Mouse (Mus musculus) embryonic facial prominence, embryonic 10.5 days (tissue): ENCODE measurements around the gene Gm49369. TPM values are rescaled to one million over a fixed set of nuclear protein-coding genes. Genes with fewer than 3 reads are reported as not detected.
"Not testable (repeated sequence)": the region's sequence is repeated elsewhere in the genome, so short reads cannot be mapped to it uniquely, and the experiment has no call there.

Source experiments
- DNase-seq: peaks from one replicate; pipeline ENCODE4 v3.0.0-alpha.2; 2017; ENCODE audit warnings: low spot score
- H3K27ac ChIP-seq: fragments of 300-500 bp; sonication (generic); replicated peaks from 2 replicates; pipeline ENCODE4 v1.5.1; 2016; ENCODE audit warnings: mild to moderate bottlenecking
- H3K27me3 ChIP-seq: fragments of 300-500 bp; sonication (generic); replicated peaks from 2 replicates; pipeline ENCODE4 v1.6.1; 2016; ENCODE audit warnings: low read depth, mild to moderate bottlenecking; ENCODE audit not compliant: poor library complexity, severe bottlenecking
- H3K36me3 ChIP-seq: fragments of 300-500 bp; sonication (generic); replicated peaks from 2 replicates; pipeline ENCODE4 v1.6.1; 2016; ENCODE audit warnings: mild to moderate bottlenecking, moderate library complexity
- H3K4me1 ChIP-seq: fragments of 300-500 bp; sonication (generic); 2 replicates; pipeline ENCODE4 v1.6.1; 2016
- H3K4me3 ChIP-seq: fragments of 300-500 bp; sonication (generic); 2 replicates; pipeline ENCODE4 v1.5.1; 2016; ENCODE audit warnings: mild to moderate bottlenecking, moderate library complexity
- H3K9me3 ChIP-seq: fragments of 300-500 bp; sonication (generic); 2 replicates; pipeline ENCODE4 v1.6.1; 2016; ENCODE audit warnings: mild to moderate bottlenecking
- WGBS: fragments of 180-500 bp; shearing (Covaris S2); methylation state at CpG from one replicate; pipeline ENCODE4 v1.1.7; 2016; 5-methylcytosine and 5-hydroxymethylcytosine counted together
- polyA plus RNA-seq: library from polyadenylated mRNA; unstranded; fragments of >200 nt; fragmentation: Nextera tagmentation; extraction: Ambion mirVana; gene quantifications from 2 replicates; pipeline ENCODE4 v1.2.1, GENCODE M21; 2016

Gene Gm49369
- polyA plus RNA-seq, 1 experiment from 2014 or later, result not detected

DNA sequence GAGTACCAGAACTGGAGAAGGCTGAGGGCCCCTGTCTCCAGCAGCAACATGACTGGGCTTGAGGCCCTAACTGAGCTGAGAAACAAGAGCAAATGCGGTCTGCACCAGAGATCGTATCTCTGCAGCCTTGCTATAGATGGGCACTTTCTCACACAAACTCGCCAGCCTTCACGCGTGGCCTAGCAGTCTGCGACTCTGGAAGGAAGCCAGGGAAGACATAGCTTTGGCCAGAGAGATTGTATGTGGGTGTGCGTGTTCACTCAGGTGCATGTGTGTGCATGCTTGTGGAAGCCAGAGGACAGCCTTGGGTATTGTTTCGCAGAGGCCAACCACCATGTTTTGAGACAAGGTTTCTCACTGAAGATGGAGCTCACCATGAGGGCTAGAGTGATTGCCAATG, 26.2 kb upstream of the Gm49369 start:
- Histone ChIP-seq H3K9me3 (no peaks in the 10 kb centered on the region), H3K4me3 (no peak overlapping the region), H3K4me1 (no peaks in the 10 kb centered on the region), H3K27ac (no peak overlapping the region), H3K27me3 (no peaks in the 10 kb centered on the region), H3K36me3 (no peaks in the 10 kb centered on the region)
- 91% methylated on average over 8 of the region's 8 CpGs for WGBS
- no peak for DNase-seq

DNA sequence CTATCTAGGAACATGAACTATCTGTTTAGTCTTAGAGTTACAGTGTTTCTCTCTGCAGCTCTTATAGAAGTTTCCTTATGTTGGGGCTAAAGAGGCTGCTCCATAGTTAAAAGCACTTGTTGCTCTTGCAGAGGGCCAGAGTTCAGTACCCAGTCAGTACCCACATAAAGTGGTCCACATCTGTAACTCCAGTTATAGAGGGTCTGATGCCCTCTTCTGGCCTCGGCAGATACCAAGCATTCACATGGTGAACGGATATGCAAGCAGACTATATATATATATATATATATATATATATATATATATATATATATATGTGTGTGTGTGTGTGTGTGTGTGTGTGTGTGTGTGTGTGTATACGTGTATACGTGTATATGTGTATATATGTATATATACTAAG, 25.5 kb upstream of the Gm49369 start:
- no peak overlapping the region for H3K4me3 ChIP-seq
- no peaks in the 10 kb centered on the region for H3K9me3 ChIP-seq
- no peaks in the 10 kb centered on the region for H3K27me3 ChIP-seq
- DNase-seq, result no peak
- no peaks in the 10 kb centered on the region for H3K4me1 ChIP-seq
- H3K36me3 ChIP-seq, result no peaks in the 10 kb centered on the region
- WGBS, result 64% methylated on average over 4 of the region's 4 CpGs
- H3K27ac ChIP-seq, result no peak overlapping the region

DNA sequence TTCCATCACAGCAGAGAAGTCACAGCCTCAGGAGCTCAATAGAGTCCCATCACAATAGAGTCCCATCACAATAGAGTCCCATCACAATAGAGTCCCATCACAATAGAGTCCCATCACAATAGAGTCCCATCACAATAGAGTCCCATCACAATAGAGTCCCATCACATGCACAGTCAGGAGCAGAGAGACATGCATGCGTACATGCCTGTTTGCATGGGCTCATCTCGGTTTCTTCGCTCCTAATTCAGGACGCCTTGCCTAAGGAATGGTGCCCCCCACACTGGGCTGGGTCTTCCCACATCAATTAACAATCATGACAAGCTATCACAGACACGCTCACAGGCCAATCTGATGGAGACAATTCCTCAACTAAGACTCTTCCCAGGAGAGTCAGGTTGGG, 22.7 kb upstream of the Gm49369 start:
- 89% methylated on average over 5 of the region's 5 CpGs for WGBS
- H3K36me3 ChIP-seq, result not testable (repeated sequence)

DNA sequence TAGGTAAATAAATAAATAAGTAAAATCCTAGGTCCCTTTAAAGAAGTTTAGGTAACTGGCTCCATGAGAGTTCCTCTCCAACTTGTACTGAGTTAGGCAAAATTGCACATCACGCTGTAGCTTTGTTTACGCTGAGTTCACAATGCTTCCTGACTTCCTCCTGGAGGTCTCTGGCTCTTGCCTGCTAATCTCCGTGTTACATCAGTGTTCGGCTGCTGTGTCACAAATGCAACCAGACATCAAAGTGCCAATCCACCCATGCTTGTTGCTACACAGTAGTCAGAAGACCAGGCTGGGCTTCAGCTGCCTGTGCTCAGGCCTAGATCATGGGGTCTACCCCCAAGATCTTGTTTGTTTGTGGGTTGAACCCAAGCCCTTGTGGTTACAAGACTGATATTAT, 21.1 kb upstream of the Gm49369 start:
- Histone ChIP-seq H3K36me3 (no peaks in the 10 kb centered on the region), H3K27ac (no peak overlapping the region), H3K4me1 (peaks cover 18% of the 10 kb centered on the region), H3K4me3 (no peak overlapping the region), H3K27me3 (no peaks in the 10 kb centered on the region), H3K9me3 (no peaks in the 10 kb centered on the region)
- WGBS, result 82% methylated on average over 4 of the region's 4 CpGs
- DNase-seq, result no peak

More for the DNA sequence above, 22.7 kb upstream of the Gm49369 start:
- H3K27me3 ChIP-seq, H3K4me3 ChIP-seq, H3K27ac ChIP-seq, H3K9me3 ChIP-seq, DNase-seq: not testable (repeated sequence)
- peaks cover 12% of the 10 kb centered on the region for H3K4me1 ChIP-seq

DNA sequence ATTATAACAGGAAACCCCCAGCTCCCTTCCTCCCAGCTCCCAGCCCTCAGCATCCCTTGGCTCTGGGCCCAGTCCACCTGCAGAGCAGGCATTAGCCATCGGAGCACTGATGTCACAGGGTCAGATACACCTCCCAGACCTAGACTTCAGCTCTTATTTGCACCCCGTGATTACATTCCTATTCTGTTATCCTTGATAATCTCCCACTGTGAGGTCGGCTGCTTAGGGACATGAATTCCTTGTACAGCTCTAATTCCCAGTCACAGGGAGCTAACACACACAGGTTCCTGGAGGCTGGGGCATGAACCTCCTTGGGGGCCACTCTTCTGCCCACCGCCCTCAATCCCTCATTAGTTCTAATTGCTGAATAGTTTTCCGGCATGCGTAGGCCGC, 18.3 kb upstream of the Gm49369 start:
- DNase-seq, result peak; percentile 44
- 36% methylated on average over 7 of the region's 7 CpGs for whole genome bisulfite sequencing
- Histone ChIP-seq H3K4me1 (peaks cover 29% of the 10 kb centered on the region), H3K9me3 (no peaks in the 10 kb centered on the region), H3K27me3 (no peaks in the 10 kb centered on the region), H3K27ac (no peak overlapping the region), H3K4me3 (no peak overlapping the region), H3K36me3 (no peaks in the 10 kb centered on the region)

DNA sequence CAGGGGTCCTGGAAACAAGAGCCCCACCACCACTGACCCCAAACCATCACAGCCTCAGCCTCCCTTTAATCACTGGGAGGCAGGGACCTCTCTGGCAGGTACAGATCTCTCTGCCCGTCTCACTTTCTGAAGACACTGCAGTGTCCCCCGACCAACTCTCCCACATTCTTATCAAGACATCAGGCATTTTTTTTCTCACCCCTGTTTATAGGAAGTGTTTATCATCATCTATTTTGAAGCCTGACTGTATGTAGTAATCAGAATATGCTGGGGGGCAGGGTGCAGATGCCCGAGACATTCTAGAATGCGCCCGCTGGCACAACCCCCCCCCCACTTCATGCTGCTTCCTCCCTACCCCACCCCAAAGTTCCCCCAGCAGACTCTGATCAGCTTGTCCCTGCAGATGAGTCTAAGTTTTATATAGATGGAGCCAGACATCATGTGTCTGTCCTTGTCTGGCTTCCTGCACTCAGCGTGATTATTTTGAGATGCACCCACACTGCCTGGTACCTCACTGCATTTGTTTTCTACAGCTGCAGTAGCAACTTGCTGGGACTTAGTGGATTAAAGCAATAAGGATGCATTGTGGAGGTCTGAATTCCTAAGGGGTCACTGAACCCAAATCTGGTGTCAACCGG, 17.8 kb upstream of the Gm49369 start:
- no peaks in the 10 kb centered on the region for H3K36me3 ChIP-seq
- DNase-seq, result no peak
- no peaks in the 10 kb centered on the region for H3K27me3 ChIP-seq
- 70% methylated on average over 7 of the region's 7 CpGs for WGBS
- no peaks in the 10 kb centered on the region for H3K9me3 ChIP-seq
- H3K4me1 ChIP-seq, result peaks cover 29% of the 10 kb centered on the region
- no peak overlapping the region for H3K4me3 ChIP-seq
- H3K27ac ChIP-seq, result peak overlapping the region; percentile 24; the same call in 1 of the 2 replicates

DNA sequence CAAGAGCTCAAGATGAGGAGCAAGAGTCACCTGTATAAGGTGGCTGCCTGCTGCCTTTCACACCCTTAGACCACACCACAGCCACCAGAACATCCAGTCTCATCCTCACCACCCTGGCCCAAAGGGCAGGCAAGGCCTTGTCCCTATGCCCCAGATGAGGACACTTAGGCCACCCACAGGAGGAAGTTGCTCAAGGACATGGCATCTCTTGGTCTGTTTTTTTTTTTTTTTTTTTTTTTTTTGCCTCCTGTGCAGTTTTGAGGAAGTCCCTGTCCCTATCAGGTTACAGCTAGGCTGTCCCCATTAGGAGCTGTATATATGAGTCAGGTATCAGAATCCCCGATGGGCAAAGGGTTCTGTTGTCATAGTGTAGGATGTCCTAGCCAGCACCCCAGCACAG, 16.8 kb upstream of the Gm49369 start:
- Histone ChIP-seq H3K4me1 (peaks cover 29% of the 10 kb centered on the region), H3K27me3 (no peaks in the 10 kb centered on the region), H3K27ac (no peak overlapping the region), H3K36me3 (no peaks in the 10 kb centered on the region), H3K4me3 (no peak overlapping the region), H3K9me3 (no peaks in the 10 kb centered on the region)
- WGBS, result 76% methylated on average over 1 of the region's 1 CpGs
- DNase-seq, result no peak

DNA sequence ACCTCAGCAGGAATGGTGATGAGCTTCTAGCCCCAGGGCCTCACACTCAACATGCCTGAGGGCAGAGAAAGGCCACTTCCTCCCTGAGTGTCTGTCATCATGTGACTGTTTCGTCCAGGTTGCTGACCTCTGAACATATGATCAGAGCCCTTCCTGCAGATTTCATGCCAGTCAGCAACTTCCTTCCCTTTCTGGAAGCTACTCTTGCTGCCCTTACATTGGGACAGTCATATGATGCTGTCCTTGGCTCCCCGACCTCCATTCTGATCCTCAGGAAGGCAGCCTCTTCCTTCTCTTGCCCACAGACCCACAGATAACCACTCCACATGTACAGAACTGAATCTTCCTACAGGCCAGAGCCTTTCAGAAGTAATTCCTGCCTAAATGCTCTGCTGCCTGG, 15.6 kb upstream of the Gm49369 start:
- no peak overlapping the region for H3K4me3 ChIP-seq
- no peak for DNase-seq

DNA sequence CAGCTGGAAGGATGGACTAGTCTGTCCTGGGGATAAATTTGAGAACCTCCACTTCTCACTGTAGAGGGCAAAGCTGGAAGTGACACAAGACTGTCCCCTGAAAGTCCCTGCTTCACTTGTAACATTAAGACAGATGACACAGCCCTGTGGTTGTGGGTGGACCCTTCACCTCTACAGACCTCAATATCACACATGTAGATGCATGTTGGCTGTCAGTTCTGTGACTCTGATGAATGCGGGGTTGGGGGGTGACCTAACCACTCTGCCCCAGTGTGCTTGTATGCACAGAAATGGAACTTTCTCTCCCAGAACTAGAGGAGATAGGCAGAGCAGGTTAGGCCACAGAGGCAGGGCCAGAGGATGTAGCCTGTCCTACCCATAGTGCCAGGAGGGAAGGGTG, 14.1 kb upstream of the Gm49369 start:
- WGBS, result 90% methylated on average over 1 of the region's 1 CpGs
- DNase-seq, result no peak

More for the DNA sequence above, 15.6 kb upstream of the Gm49369 start:
- H3K27ac ChIP-seq, result no peak overlapping the region; the same call in 1 of the 2 replicates
- no peaks in the 10 kb centered on the region for H3K9me3 ChIP-seq
- peaks cover 32% of the 10 kb centered on the region for H3K4me1 ChIP-seq
- H3K36me3 ChIP-seq, result no peaks in the 10 kb centered on the region
- H3K27me3 ChIP-seq, result no peaks in the 10 kb centered on the region
- WGBS, result 58% methylated on average over 2 of the region's 2 CpGs

DNA sequence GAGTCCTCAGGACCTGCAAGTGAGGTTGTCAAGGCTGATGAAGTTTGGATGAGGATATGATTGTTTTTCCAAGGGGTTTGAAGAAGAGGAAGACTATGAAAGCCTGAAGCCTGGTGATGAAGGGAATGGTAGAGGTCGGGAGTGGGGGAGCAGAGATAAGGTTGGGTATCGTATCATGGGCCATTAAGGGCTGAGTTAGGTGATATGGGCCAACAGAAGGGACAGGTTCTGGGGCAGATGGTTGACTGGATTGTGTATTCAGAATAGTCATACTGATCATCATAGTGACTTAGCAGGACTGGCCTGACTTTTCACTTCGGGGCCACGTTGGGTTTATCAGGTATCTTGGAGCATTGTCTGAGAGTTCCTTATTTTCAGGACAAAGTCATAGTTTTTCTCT, 13.0 kb upstream of the Gm49369 start:
- H3K4me1 ChIP-seq, result peaks cover 29% of the 10 kb centered on the region
- no peak overlapping the region for H3K27ac ChIP-seq
- H3K9me3 ChIP-seq, result no peaks in the 10 kb centered on the region
- H3K27me3 ChIP-seq, result no peaks in the 10 kb centered on the region
- 91% methylated on average over 4 of the region's 4 CpGs for WGBS
- no peak for DNase-seq
- no peak overlapping the region for H3K4me3 ChIP-seq
- no peaks in the 10 kb centered on the region for H3K36me3 ChIP-seq

More for the DNA sequence above, 14.1 kb upstream of the Gm49369 start:
- peaks cover 37% of the 10 kb centered on the region for H3K4me1 ChIP-seq
- H3K9me3 ChIP-seq, result no peaks in the 10 kb centered on the region
- H3K36me3 ChIP-seq, result no peaks in the 10 kb centered on the region
- H3K27me3 ChIP-seq, result no peaks in the 10 kb centered on the region
- no peak overlapping the region for H3K27ac ChIP-seq
- no peak overlapping the region for H3K4me3 ChIP-seq

DNA sequence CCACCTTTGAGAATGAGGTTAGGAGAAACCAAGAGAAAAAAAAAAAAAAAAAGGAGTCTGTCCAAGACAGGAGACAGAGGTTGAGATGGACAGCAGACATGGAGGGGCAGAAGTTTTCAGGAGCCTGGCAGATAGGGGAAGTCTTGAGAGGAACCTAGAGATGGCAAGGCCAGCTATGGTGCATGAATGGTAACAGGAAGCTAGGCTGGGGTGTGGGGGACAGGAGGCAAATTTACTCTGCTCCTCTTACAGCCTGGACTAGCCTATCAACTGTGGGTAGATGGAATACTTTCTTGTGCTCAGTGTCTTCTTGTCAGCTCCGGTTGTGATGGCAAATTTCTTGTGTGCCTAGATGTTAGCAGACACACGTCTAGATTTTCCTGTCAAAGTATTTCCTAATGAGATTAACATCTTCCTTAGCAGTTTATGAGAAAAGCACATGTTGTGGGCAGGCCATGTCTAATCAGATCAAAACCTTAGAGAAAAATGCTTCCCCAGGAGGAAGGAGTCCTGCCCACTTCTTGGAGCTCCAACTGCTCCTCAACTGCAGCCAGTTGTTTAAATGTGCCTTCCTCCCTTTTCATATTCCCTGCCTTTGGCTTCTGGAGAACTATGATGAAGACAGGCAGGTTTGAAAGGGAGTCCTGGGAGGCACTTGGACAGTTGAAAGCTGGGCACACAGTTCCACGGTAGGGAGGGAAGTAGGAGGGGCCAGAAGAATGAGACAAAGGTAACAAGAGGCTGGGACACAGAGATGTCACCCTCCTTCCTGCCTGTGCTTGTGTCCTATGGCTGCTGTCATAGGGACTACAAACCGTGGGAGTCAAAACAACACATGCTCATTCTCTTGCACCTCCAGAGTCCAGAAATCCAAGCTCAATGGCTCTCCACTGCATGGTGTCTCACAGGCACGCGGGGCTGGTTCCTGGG, 12.1 kb upstream of the Gm49369 start:
- H3K36me3 ChIP-seq, result no peaks in the 10 kb centered on the region
- WGBS, result 78% methylated on average over 6 of the region's 6 CpGs
- H3K4me1 ChIP-seq, result peaks cover 20% of the 10 kb centered on the region
- no peaks in the 10 kb centered on the region for H3K9me3 ChIP-seq
- no peaks in the 10 kb centered on the region for H3K27me3 ChIP-seq
- no peak for DNase-seq
- H3K27ac ChIP-seq, result no peak overlapping the region
- H3K4me3 ChIP-seq, result no peak overlapping the region

DNA sequence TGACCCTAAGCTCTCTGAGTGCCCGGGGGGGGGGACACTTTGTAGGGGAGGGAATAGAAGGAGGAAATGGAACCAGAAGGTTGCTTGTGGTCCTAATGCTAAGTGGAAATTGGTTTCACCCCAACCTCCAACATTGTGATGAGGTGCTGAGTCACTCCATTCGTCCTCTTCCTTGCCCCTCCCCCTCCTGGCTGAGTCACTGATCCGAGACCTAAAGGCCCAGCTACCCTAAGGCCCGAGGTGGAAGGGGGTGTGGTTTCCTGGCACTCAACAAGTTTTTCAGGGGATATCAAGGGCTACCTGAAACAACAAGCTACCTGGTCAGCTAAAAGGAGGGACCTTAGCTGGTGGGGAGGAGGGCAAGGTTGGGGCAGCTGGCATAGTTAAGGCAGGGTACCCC, 10.7 kb upstream of the Gm49369 start:
- no peak for DNase-seq
- no peaks in the 10 kb centered on the region for H3K9me3 ChIP-seq
- 29% methylated on average over 4 of the region's 4 CpGs for WGBS

DNA sequence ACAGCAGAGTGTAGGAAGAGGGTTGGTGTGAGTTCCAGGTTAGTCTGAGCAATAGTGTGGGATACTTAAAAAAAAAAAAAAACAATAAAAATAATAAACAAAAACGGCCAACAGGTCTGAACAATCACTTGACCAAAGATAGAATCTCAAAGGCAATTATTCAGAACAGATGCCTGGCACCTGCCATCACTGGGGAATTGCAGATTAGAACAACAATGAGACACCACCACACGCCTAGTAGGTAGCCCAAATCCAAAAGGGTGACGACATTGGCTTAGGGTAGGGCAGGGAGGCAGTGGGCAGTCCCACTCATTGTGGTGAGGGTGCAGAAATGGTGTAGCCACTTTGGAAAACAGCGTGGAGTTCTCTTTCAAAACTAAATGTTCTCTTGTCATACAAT, 9.1 kb upstream of the Gm49369 start:
- Histone ChIP-seq H3K27ac (no peak overlapping the region), H3K4me3 (no peak overlapping the region), H3K4me1 (peaks cover 20% of the 10 kb centered on the region), H3K27me3 (no peaks in the 10 kb centered on the region), H3K36me3 (no peaks in the 10 kb centered on the region), H3K9me3 (no peaks in the 10 kb centered on the region)
- WGBS, result 70% methylated on average over 4 of the region's 4 CpGs
- no peak for DNase-seq

More for the DNA sequence above, 10.7 kb upstream of the Gm49369 start:
- Histone ChIP-seq H3K27me3 (no peaks in the 10 kb centered on the region), H3K36me3 (no peaks in the 10 kb centered on the region), H3K4me1 (peaks cover 18% of the 10 kb centered on the region), H3K27ac (peak overlapping the region; percentile 30; the same call in 1 of the 2 replicates), H3K4me3 (no peak overlapping the region)
